Mouse (Mus musculus) left cerebral cortex, postnatal 10 days (tissue): ENCODE measurements at regions not wholly inside any gene's neighbourhood (a gene's known extent, or its start where the extent isn't known, plus 50 kb on each side); places are given as distances from the start of the nearest gene placed in this dataset.

ENCODE experiments used
- DNase-seq, 2 experiments: peaks; one replicate each; pipeline ENCODE4 v3.0.0; 2021 to 2022; ENCODE audit warnings: low spot score in 2 of 2, mixed read lengths in 1 of 2; ENCODE audit errors: extremely low spot score in 1 of 2
- intact Hi-C: fragments of 180-260 bp; cut with DNase I; formaldehyde crosslinking; loops from one replicate; pipeline ENCODE4 v1.15.1; 2025

DNA sequence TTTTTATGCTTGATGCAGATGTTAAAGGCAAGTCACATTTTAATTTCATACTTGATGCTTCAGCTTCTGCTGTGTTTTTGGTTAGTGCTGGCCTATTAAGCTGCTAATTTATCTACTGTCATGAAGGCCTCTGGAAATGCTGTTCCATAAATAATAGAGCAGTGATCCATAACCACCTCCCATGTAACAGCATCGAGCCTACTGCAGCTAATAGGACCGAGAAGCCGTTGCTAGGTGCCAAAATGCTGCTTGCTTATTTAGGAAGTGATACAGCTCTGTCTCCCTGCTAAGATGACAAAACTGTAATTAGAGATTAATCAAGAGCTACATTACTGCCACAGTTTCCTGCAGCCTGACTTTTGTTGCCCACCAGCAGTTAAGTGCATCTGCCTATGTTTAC, 406.9 kb upstream of the Itga1 start:
- no peak for DNase-seq

GRCm38 (mm10) chr13:115494399-115494798, 392.6 kb upstream of the Itga1 start:
- DNase-seq, result no peak
- intact Hi-C loops, result no loop called here

More for the DNA sequence above, 406.9 kb upstream of the Itga1 start:
- intact Hi-C loops, result no loop called here

DNA sequence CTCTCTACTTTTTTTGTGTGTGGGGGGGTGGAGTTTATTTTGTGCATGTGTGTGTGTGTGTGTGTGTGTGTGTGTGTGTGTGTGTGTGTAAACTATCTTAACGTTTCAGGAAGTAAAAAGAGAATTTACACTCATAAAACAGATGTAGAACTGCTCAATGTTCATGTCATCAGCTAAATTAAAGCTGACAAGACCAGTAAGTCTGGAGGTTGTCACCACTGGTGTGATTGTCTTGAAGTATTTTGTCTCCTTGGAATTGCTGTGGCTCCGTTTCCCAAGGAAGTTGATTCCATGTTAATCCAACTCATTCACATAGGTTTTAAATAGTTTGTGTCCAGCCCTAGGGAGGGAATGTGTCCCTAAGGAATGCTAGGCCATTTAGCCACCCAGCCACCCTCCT, 374.1 kb upstream of the Itga1 start:
- no peak for DNase-seq
- intact Hi-C loops, result no loop called here

GRCm38 (mm10) chr13:115465689-115466088, 363.9 kb upstream of the Itga1 start:
- DNase-seq, result no peak
- intact Hi-C loops, result no loop called here

DNA sequence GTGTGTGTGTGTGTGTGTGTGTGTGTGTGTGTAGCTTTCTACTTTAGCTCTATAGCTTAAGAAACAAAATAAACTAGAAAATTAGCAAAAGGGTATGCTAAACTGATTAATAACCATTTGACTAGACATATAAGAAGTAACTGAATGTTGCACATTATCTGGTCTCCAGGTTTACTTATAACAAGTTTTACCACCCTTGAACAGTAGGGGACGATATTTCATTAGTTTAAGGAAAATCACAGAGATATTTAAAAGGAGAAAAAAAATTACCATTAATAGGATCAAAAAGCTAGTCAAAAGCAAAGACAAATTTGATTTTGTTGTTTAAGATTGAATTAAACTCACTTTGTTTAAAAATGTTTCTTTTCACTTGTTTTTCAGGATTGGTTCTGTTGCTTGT, 349.5 kb upstream of the Itga1 start:
- intact Hi-C loops, result no loop called here
- no peak for DNase-seq

- intact Hi-C loops, result no loop called here
- DNase-seq, result no peak
These were observed 325.6 kb upstream of the Itga1 start for GRCm38 (mm10) chr13:115427091-115428033.

- no peak for DNase-seq
- intact Hi-C loops, result no loop called here
These were observed 324.1 kb upstream of the Itga1 start for GRCm38 (mm10) chr13:115425610-115426562.

GRCm38 (mm10) chr13:115423761-115424160, 322.0 kb upstream of the Itga1 start:
- DNase-seq, result no peak

GRCm38 (mm10) chr13:115421483-115421882, 319.7 kb upstream of the Itga1 start:
- intact Hi-C loops, result no loop called here

More at GRCm38 (mm10) chr13:115423761-115424160, 322.0 kb upstream of the Itga1 start:
- intact Hi-C loops, result no loop called here

GRCm38 (mm10) chr13:115417829-115418228, 316.1 kb upstream of the Itga1 start:
- intact Hi-C loops, result no loop called here
- no peak for DNase-seq

More at GRCm38 (mm10) chr13:115421483-115421882, 319.7 kb upstream of the Itga1 start:
- no peak for DNase-seq

DNA sequence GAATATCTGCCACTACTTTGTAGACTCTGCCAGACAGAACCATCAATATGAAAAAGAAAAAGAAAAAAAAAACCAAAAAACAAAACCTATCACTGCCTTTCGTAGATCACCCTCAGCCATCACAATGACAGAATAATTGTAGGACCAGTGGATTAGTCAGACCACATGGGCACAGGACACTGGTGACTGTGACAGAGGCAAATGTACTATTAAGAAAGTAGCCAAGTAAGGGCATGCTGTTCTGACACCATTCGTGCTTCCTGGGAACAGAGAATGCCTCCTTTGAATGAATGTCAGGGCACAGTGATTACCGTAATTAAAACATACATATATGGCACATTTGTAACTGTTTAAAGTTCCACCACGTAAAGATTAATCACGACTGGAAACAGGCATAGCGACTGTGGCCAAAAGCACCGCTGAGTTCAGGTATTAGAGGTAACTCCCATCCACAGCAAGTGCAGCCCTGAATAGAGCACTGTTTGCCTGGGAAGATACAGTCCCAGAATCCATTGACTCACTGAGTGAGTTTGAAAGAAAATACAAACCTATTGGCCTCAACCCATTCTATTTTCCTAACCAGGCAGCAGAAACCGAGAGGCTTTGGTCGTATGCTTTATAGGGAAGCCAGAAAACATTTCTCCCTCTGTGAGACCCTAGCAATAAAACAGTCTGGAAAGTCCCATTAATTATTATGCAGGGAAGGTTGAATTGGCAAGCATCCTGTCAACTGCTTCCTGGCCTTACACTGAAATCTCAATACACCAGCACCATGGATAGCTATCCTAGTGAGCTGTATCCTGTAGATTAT, 312.2 kb upstream of the Itga1 start:
- no peak for DNase-seq
- intact Hi-C loops, result no loop called here

- DNase-seq, result no peak
- intact Hi-C loops, result no loop called here
These were observed 304.2 kb upstream of the Itga1 start for GRCm38 (mm10) chr13:115405916-115406315.

DNA sequence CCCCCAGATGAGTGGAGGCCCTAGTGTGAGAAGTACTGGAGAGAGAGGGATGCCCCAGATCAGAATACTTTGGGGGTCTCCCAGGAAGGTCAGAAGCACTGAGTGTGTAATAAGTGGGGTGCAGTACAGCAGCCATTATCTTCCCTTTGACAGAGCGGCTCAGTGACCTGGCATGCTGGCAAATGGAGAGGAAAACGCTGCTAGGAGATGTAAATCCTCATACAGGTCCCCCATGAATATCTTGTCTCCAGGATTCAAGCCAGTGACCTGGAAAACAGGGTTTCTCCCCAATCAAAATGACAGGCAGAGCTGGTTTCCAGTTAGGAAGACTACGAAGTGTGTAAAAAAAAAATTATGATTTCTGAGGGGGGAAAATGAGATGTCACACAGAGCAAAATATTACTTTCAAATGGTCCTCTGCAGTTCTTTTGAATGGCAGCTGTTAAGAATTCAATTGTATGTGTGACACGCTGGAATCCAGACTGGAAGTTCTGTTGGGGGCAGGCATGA, 299.0 kb upstream of the Itga1 start:
- intact Hi-C loops, result no loop called here
- DNase-seq, result no peak

DNA sequence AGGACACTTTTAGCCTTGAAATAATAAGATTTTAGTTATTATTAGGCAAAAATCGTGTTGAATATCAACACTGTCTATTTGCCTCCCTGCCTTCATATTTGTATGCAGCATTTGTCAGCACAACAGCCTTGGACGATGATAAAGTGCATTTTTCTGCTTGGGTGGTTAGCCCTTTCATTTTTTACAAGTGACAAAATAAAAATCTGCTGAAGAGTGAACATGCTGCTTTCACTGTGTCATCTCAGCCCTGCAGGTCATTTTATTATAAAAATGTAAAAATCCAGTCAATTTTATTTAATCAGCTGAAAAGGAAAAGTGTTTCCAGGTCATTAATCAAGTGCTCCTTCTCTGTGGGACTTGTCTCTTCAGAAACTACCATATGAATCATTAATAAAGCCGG, 277.9 kb upstream of the Itga1 start:
- no peak for DNase-seq
- intact Hi-C loops, result no loop called here

DNA sequence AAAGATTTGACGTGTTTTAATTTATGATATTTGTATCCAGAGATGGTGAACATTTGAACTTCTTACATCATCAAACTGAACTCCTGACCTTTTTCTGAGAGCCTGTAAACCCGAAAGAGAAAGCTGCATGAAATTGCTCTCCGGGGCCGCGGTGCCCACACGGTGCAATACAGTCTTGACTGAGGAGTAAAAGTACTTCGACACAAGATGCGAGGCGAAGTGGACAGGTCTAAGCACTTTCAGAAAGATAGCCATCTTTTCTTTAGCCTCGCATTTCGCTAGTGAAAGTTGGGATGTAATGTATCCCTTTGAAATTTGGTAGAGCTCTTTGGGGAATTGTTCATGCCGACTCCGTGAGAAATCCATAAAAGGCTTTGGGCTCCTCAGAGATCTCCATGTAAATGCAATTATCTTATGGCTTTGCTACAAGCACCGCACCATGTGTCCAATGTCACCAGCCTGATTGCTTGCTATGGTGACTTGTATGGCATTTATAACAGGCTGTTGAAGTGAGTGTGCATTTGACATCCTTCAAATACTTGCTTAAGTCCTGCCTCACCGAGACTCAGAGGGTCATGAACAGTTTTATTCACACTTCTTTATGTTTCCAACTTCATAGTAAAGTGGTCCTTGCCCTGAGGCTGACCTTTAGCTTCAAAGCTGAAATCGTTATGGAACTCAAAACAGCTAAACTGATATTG, 274.6 kb upstream of the Itga1 start:
- DNase-seq, result no peak
- intact Hi-C loops, result no loop called here

GRCm38 (mm10) chr13:115361457-115361856, 259.7 kb upstream of the Itga1 start:
- intact Hi-C loops, result no loop called here
- DNase-seq, result no peak

DNA sequence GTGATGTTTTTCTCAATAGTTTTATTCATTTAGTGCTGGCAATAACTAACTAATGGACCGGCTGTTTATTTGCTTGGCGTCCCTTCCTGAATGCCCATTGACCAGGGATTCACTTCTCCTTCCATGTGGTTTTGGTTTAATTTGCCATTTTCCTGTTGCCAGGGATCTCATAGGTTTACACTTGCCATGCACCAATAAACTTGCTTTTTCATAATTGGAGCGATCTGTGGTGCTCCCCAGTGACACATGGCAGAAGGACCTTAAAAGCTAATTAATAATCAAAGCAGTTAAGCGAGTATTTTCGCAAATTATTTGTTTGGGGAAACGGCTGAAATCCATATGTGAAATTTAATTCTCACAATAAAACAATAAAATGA, 245.2 kb upstream of the Itga1 start:
- intact Hi-C loops, result no loop called here
- no peak for DNase-seq
